Mouse (Mus musculus) embryonic facial prominence, embryonic 14.5 days (tissue): Measurements from ENCODE around the gene Ppp1r12c. TPM values are rescaled to one million over a fixed set of nuclear protein-coding genes. Genes with fewer than 3 reads are reported as not detected.

ENCODE experiments used
- ATAC-seq: fragments of 200-750 bp; cut with Nextera tagmentation; 2 replicates; pipeline ENCODE4 v1.8.0; 2017; ENCODE audit warnings: low read depth, moderate number of reproducible peaks, moderate TSS enrichment
- DNase-seq: peaks from one replicate; pipeline ENCODE4 v3.0.0-alpha.2; 2015; ENCODE audit warnings: low spot score
- H3K27ac ChIP-seq: fragments of 300-500 bp; sonication (generic); replicated peaks from 2 replicates; pipeline ENCODE4 v1.5.1; 2014; ENCODE audit warnings: low read depth, mild to moderate bottlenecking, low read length, moderate library complexity
- H3K27me3 ChIP-seq: fragments of 300-500 bp; sonication (generic); replicated peaks from 2 replicates; pipeline ENCODE4 v1.6.1; 2014; ENCODE audit warnings: low read length; ENCODE audit not compliant: control insufficient read depth, insufficient read depth
- H3K36me3 ChIP-seq: fragments of 300-500 bp; sonication (generic); 2 replicates; pipeline ENCODE4 v1.6.1; 2014; ENCODE audit warnings: low read length, mixed read lengths; ENCODE audit not compliant: control insufficient read depth, insufficient read depth
- H3K4me1 ChIP-seq: fragments of 300-500 bp; sonication (generic); 2 replicates; pipeline ENCODE4 v1.6.1; 2014; ENCODE audit warnings: antibody characterized with exemption, low read length; ENCODE audit not compliant: control insufficient read depth, insufficient read depth
- H3K4me2 ChIP-seq: fragments of 300-500 bp; sonication (generic); 2 replicates; pipeline ENCODE4 v1.6.1; 2014; ENCODE audit warnings: low read depth, mild to moderate bottlenecking, low read length, moderate library complexity, mixed read lengths
- H3K4me3 ChIP-seq: fragments of 300-500 bp; sonication (generic); 2 replicates; pipeline ENCODE4 v1.5.1; 2014; ENCODE audit warnings: low read depth, mild to moderate bottlenecking, low read length
- H3K9ac ChIP-seq: fragments of 300-500 bp; sonication (generic); 2 replicates; pipeline ENCODE4 v1.6.1; 2014; ENCODE audit warnings: low read depth, mild to moderate bottlenecking, low read length, moderate library complexity, mixed read lengths
- H3K9me3 ChIP-seq: fragments of 300-500 bp; sonication (generic); 2 replicates; pipeline ENCODE4 v1.6.1; 2016; ENCODE audit warnings: low read length; ENCODE audit not compliant: control insufficient read depth
- WGBS: fragments of 180-500 bp; shearing (Covaris S2); extraction: QIAGEN DNeasy Blood & Tissue Kit; methylation state at CpG from one replicate; pipeline ENCODE4 v1.1.7; 2014; 5-methylcytosine and 5-hydroxymethylcytosine counted together
- polyA plus RNA-seq: library from polyadenylated mRNA; unstranded; fragments of >200 nt; fragmentation: Nextera tagmentation; extraction: Ambion mirVana; gene quantifications from 2 replicates; pipeline ENCODE4 v1.2.1, GENCODE M21; 2014

The Ppp1r12c gene
- polyA plus RNA-seq, 1 experiment from 2014 or later, result 49.2 TPM

DNA sequence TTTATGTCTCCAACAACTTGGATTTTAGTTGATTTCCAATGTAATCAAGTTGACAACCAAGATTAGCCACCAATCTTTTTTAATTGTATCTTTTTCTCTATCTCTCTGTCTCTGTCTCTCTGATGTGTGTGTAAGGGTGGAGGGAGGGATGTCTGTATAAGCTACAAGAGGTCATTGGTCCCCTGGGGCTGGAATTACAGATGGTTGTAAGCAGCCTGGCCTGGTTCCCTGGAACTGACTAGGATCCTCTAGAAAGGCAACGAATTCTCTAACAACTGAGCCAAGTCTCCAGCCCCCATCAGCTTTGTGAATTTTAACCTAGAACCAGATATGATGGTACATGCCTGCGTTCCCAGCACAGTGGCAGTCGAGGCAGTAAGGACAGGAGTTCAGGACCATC, 33.7 kb downstream of the Ppp1r12c start:
- no peak overlapping the region for H3K4me3 ChIP-seq
- 74% methylated on average over 3 of the region's 3 CpGs for WGBS
- DNase-seq (no peak), ATAC-seq (no peak)
- H3K27me3 ChIP-seq, result peaks cover 24% of the 10 kb centered on the region
- no peaks in the 10 kb centered on the region for H3K9me3 ChIP-seq
- H3K4me2 ChIP-seq, result no peak overlapping the region
- H3K27ac ChIP-seq, result no peak overlapping the region
- no peaks in the 10 kb centered on the region for H3K36me3 ChIP-seq
- 0 out of 2 replicates have a peak, but pooled peaks cover 8% of the 10 kb centered on the region for H3K4me1 ChIP-seq
- H3K9ac ChIP-seq, result no peak overlapping the region

DNA sequence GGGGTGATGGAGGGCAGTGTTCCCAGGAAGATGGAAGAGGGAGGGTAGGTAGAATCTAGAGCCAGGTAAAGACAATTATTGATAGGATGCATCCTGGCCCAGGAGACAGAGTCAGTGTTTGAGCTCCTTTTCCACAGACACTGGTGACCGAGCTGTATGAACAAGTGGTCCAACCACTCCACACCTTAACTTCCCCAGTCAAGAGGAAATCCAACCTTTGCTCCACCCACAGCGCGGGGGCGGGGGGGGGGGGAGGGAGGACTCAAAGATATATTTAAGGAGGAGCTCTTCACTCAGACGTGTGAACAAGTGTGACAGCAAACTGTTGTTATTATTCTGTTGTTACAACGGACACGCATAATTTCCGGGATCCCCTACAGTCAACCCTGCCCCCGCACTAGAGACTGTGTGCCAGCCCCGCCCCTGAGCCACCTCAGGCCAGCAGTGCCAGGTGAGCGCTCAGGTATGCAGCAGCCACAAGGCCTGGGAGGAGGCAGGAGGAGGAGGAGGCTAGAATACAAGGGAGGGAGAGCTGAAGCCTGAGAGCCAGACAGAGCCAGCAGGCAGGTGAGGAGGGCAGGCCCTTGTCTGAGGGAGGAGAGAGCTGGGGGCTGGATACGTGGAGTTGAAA, 37.2 kb downstream of the Ppp1r12c start:
- DNase-seq (peak; percentile 65), ATAC-seq (peak; percentile 88)
- H3K27me3 ChIP-seq, result no peaks in the 10 kb centered on the region
- H3K4me1 ChIP-seq, result no peaks in the 10 kb centered on the region
- H3K36me3 ChIP-seq, result no peaks in the 10 kb centered on the region
- no peak overlapping the region for H3K27ac ChIP-seq
- 12% methylated on average over 12 of the region's 12 CpGs for WGBS
- no peaks in the 10 kb centered on the region for H3K9me3 ChIP-seq
- no peak overlapping the region for H3K4me3 ChIP-seq
- H3K9ac ChIP-seq, result peak overlapping the region; percentile 12; the same call in 1 of the 2 replicates
- H3K4me2 ChIP-seq, result peak overlapping the region; percentile 26

- DNase-seq (no peak), ATAC-seq (peak; percentile 27)
- H3K9me3 ChIP-seq, result no peaks in the 10 kb centered on the region
- peak within 1 kb of the TSS; percentile 32; the same call in 1 of the 2 replicates for H3K9ac ChIP-seq
- H3K36me3 ChIP-seq, result no peaks in the 10 kb centered on the region
- peak within 1 kb of the TSS; percentile 47 for H3K4me2 ChIP-seq
- H3K4me3 ChIP-seq, result peak within 1 kb of the TSS; percentile 22
- peak within 1 kb of the TSS; percentile 72; the same call in 1 of the 2 replicates for H3K27ac ChIP-seq
- WGBS, result 56% methylated on average over 13 of the region's 16 CpGs
- no peaks in the 10 kb centered on the region for H3K27me3 ChIP-seq
- no peaks in the 10 kb centered on the region for H3K4me1 ChIP-seq
Observed at GRCm38 (mm10) chr7:4460576-4461434, 40.7 kb downstream of the Ppp1r12c start, which contains the start of gene Eps8l1. Gene Eps8l1 (plus strand): TSS chr7:4460674.

GRCm38 (mm10) chr7:4452644-4453043, 48.8 kb downstream of the Ppp1r12c start:
- Histone ChIP-seq H3K27ac (no peak overlapping the region), H3K9ac (no peak overlapping the region), H3K27me3 (no peaks in the 10 kb centered on the region), H3K4me3 (no peak overlapping the region), H3K4me2 (no peak overlapping the region), H3K9me3 (no peaks in the 10 kb centered on the region), H3K4me1 (no peaks in the 10 kb centered on the region), H3K36me3 (no peaks in the 10 kb centered on the region)
- ATAC-seq, result no peak
- 18% methylated on average over 4 of the region's 4 CpGs for WGBS
- no peak for DNase-seq

- Histone ChIP-seq H3K4me2 (no peak overlapping the region), H3K27ac (no peak overlapping the region), H3K27me3 (no peaks in the 10 kb centered on the region), H3K36me3 (no peaks in the 10 kb centered on the region), H3K4me3 (no peak overlapping the region), H3K4me1 (no peaks in the 10 kb centered on the region; the same call in 1 of the 2 replicates), H3K9me3 (no peaks in the 10 kb centered on the region), H3K9ac (no peak overlapping the region)
- DNase-seq (no peak), ATAC-seq (no peak)
- WGBS, result 18% methylated on average over 2 of the region's 2 CpGs
Observed at GRCm38 (mm10) chr7:4449211-4449610, 52.3 kb downstream of the Ppp1r12c start.

- DNase-seq, result no peak
- Histone ChIP-seq H3K9me3 (no peaks in the 10 kb centered on the region), H3K36me3 (peaks cover 8% of the 10 kb centered on the region; the same call in 1 of the 2 replicates), H3K9ac (no peak overlapping the region), H3K4me1 (no peaks in the 10 kb centered on the region; the same call in 1 of the 2 replicates), H3K27me3 (no peaks in the 10 kb centered on the region), H3K4me3 (no peak overlapping the region), H3K4me2 (no peak overlapping the region), H3K27ac (no peak overlapping the region)
- WGBS, result 80% methylated on average over 3 of the region's 3 CpGs
- no peak for ATAC-seq
Observed at GRCm38 (mm10) chr7:4448439-4448838, 53.0 kb downstream of the Ppp1r12c start.

DNA sequence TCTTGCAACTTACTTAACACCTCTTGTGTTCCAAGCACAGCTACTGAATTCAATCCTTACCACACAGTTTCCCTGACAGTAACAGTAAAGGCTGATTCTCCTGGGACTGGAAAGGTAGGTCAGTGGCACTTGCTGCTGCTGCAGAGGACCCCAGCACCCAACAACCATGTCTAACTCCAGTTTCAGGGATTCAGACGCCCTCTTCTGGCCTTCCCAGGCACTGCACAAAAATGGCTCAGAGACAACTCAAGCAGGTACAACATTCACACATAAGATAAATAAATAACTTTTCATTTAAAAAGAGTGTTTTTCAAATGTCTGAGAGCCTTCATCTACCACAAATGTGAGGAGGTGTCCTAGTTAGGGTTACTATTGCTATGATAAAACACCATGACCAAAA, 54.3 kb downstream of the Ppp1r12c start:
- ATAC-seq (no peak), DNase-seq (no peak)
- Histone ChIP-seq H3K4me3 (no peak overlapping the region), H3K27ac (no peak overlapping the region), H3K27me3 (no peaks in the 10 kb centered on the region), H3K9ac (no peak overlapping the region), H3K4me1 (no peaks in the 10 kb centered on the region; the same call in 1 of the 2 replicates), H3K4me2 (no peak overlapping the region), H3K9me3 (no peaks in the 10 kb centered on the region), H3K36me3 (peaks cover 21% of the 10 kb centered on the region)
- WGBS, result 0% methylated on average over 1 of the region's 1 CpGs

DNA sequence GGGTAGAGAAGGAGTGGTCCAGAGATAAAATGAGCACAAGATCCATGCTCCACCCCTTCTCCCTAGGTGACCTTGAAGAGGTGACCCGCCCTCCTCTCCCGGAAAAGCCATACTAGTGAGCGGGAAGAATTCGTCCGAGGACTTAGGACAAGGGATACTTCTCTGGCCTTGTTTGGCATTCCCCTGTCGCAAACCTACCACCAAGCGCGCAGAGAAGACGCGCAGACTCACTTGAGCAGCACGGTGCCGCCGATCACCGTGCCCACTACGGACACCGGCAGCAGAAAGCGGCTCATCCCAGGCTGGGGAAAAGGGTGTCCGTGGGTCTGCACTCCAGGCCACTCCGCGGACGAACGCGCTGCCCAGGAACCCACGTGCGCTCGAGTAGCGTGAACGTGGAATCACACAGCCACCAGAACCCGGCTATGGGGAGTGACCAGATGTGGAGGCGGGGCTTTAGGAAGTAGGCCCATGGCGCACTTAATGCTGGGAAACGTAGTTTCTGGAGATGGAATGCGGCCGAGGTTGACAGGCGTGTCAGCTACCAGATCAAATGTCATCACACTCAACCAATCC, 56.2 kb downstream of the Ppp1r12c start, which contains the start of gene Rdh13:
TSS of gene Rdh13 (minus strand) at position 434 of the 576 bp plus-strand sequence.
- H3K9me3 ChIP-seq, result no peaks in the 10 kb centered on the region
- H3K4me3 ChIP-seq, result peak within 1 kb of the TSS; percentile 86
- peak; percentile 97 for ATAC-seq
- peak within 1 kb of the TSS; percentile 78 for H3K9ac ChIP-seq
- peaks cover 39% of the 10 kb centered on the region for H3K36me3 ChIP-seq
- peak within 1 kb of the TSS; percentile 71 for H3K4me2 ChIP-seq
- peak within 1 kb of the TSS; percentile 70 for H3K27ac ChIP-seq
- peak; percentile 97 for DNase-seq
- H3K27me3 ChIP-seq, result no peaks in the 10 kb centered on the region
- H3K4me1 ChIP-seq, result no peaks in the 10 kb centered on the region; the same call in 1 of the 2 replicates
- WGBS, result under 1% methylated on average over 34 of the region's 35 CpGs
